Mouse (Mus musculus) MEL-GATA-1-ER (cell line): ENCODE results near the gene Btnl2.

Experiments used
- DNase-seq: peaks from one replicate; pipeline ENCODE4 v3.0.0-alpha.2; 2012; ENCODE audit warnings: low read depth; ENCODE audit errors: extremely low read depth

Gene Btnl2

DNA sequence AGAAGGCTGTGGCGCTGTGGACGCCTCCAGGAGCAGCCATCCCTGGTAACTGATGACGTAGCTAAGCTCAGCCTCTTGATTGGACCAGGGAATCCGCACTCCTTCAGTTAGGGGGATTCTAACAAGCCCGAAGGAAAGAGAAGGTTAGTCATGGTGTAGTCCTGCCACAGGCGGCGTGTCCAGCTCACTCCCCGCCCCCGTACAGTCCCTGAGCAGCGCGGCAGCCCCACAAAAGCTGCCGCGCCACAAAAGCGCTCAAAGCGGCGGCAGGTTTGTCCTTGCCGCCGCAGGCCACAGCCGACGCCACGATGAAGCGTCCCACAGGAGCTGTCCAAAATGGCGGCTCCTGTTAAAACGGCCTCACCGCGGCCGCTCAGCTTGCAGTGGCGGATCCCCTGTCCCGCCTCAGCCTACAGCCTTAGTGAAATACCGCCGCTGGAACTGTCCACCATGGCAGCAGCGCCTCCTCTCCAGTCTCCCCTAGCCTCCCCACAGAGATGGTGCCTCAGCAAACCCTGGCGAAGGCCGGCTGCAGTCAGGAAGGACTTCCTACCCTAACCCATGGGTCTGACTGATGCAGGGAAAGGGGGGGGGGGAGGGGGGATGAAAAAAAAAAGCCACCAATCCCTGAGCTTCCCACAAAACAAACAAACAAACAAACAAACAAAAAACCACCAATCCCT lies 44.2 kb downstream of the Btnl2 start, which contains the start of gene BC051142:
TSS of gene BC051142 (plus strand) at position 110 of the 683 bp plus-strand sequence.
- DNase-seq: peak; percentile 71

DNA sequence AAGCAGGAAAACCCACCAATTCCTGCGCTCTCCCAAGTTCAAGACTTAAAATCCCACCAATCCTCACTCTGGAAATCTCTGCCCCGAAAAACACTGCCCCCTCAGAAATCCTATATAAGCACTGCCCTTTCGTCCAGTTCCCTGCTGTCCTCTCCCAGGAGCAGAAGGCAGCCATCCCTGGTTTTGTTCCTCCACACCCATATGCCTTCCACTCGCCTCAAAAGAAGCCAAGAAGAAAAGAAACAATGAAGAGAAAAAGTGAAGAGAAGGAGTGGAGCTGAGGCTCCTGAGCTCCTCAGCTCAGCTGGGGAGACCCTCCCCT lies 44.7 kb downstream of the Btnl2 start:
- no peak for DNase-seq

DNA sequence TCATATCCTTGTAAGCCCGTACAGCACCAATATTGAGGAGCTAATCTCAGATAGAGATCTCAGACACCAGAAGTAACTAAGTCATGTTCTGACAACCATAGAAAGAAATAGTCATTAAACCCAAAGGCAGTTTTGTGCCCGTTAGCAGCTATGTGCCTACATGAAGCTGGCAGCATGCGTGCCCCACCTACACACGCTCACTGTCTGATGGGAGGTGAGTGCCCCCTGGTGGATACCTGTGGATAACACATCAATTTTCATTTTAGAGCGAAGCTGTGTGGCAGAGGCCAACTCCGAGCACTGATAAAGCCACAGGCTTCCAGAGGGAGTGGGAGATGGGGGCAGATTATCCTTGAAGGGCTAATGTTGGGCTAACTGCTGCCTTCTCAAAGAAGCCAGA lies 56.5 kb downstream of the Btnl2 start:
- DNase-seq: peak; percentile 32
